Mouse (Mus musculus): ENCODE data around the gene Nos1. TPM values are rescaled to one million over a fixed set of nuclear protein-coding genes. Genes with fewer than 3 reads are reported as not detected.

The Nos1 gene
- polyA plus RNA-seq, 2 experiments: 0.41 to 0.70 TPM

- H3K4me1 ChIP-seq (ENCODE audit: control insufficient read depth, insufficient read depth, low read length): no peaks in the 10 kb centered on the region
- no peak overlapping the region for H3K27ac ChIP-seq (replicated peaks; ENCODE audit: low read depth, low read length)
- H3K27me3 ChIP-seq (ENCODE audit: control insufficient read depth, insufficient read depth, low read length): no peaks in the 10 kb centered on the region
- no peak overlapping the region for H3K4me3 ChIP-seq (replicated peaks; ENCODE audit: low read length)
- H3K4me2 ChIP-seq (replicated peaks; ENCODE audit: low read depth, low read length, severe bottlenecking): no peak overlapping the region
- H3K9ac ChIP-seq (ENCODE audit: low read depth, low read length, severe bottlenecking): no peak overlapping the region
- H3K36me3 ChIP-seq (ENCODE audit: control insufficient read depth, insufficient read depth, low read length): no peaks in the 10 kb centered on the region
- ATAC-seq (ENCODE audit: low FRiP score, low read depth): no peak
- H3K9me3 ChIP-seq (ENCODE audit: control insufficient read depth, low read length): no peaks in the 10 kb centered on the region
- TF ChIP-seq POLR2A (IDR thresholded peaks at IDR 0.05; ENCODE audit: borderline replicate concordance, extremely low read depth, insufficient read depth, insufficient read length): no peak
- 60% methylated on average over 3 of the region's 3 CpGs for WGBS
- DNase-seq (ENCODE audit: low spot score): no peak
Observed at GRCm38 (mm10) chr5:117916906-117917305, 136.1 kb downstream of the Nos1 start.

- Histone ChIP-seq H3K4me3 (replicated peaks; ENCODE audit: low read length) (no peak overlapping the region), H3K4me2 (replicated peaks; ENCODE audit: low read depth, low read length, severe bottlenecking) (no peak overlapping the region), H3K27ac (replicated peaks; ENCODE audit: low read depth, low read length) (no peak overlapping the region), H3K36me3 (ENCODE audit: control insufficient read depth, insufficient read depth, low read length) (no peaks in the 10 kb centered on the region), H3K9me3 (ENCODE audit: control insufficient read depth, low read length) (no peaks in the 10 kb centered on the region), H3K4me1 (ENCODE audit: control insufficient read depth, insufficient read depth, low read length) (no peaks in the 10 kb centered on the region), H3K27me3 (ENCODE audit: control insufficient read depth, insufficient read depth, low read length) (no peaks in the 10 kb centered on the region), H3K9ac (ENCODE audit: low read depth, low read length, severe bottlenecking) (no peak overlapping the region)
- ATAC-seq (ENCODE audit: low FRiP score, low read depth) (no peak), DNase-seq (ENCODE audit: low spot score) (no peak)
- no peak for TF ChIP-seq POLR2A (IDR thresholded peaks at IDR 0.05; ENCODE audit: borderline replicate concordance, extremely low read depth, insufficient read depth, insufficient read length)
- WGBS: 82% methylated on average over 12 of the region's 12 CpGs
Observed at GRCm38 (mm10) chr5:117921786-117922528, 141.1 kb downstream of the Nos1 start.

DNA sequence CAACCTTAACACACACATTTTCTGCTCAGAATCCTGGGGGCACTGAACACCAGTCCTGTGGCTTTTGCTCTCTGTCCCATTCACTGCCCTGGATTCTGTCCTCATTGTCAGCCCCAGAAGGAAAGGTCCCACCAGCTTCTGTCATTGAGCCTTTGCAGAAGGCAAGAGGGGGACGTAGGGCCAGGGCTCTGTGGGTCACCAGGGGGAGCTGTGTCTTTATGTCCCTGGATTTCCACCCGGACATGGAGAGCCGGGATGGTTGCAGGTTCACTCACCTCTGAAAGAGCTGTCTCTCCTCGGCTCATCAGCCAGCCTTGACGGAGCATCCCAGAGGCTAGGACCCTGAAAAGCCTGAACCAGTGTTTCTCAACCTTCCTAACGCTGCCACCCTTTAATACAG lies 142.9 kb downstream of the Nos1 start:
- Histone ChIP-seq H3K36me3 (ENCODE audit: control insufficient read depth, insufficient read depth, low read length) (no peaks in the 10 kb centered on the region), H3K4me1 (ENCODE audit: control insufficient read depth, insufficient read depth, low read length) (no peaks in the 10 kb centered on the region), H3K9ac (ENCODE audit: low read depth, low read length, severe bottlenecking) (no peak overlapping the region), H3K27me3 (ENCODE audit: control insufficient read depth, insufficient read depth, low read length) (no peaks in the 10 kb centered on the region), H3K9me3 (ENCODE audit: control insufficient read depth, low read length) (no peaks in the 10 kb centered on the region), H3K4me3 (replicated peaks; ENCODE audit: low read length) (no peak overlapping the region), H3K4me2 (replicated peaks; ENCODE audit: low read depth, low read length, severe bottlenecking) (no peak overlapping the region), H3K27ac (replicated peaks; ENCODE audit: low read depth, low read length) (no peak overlapping the region)
- WGBS: 26% methylated on average over 6 of the region's 6 CpGs
- TF ChIP-seq POLR2A (IDR thresholded peaks at IDR 0.05; ENCODE audit: borderline replicate concordance, extremely low read depth, insufficient read depth, insufficient read length): no peak
- ATAC-seq (ENCODE audit: low FRiP score, low read depth) (no peak), DNase-seq (ENCODE audit: low spot score) (no peak)

DNA sequence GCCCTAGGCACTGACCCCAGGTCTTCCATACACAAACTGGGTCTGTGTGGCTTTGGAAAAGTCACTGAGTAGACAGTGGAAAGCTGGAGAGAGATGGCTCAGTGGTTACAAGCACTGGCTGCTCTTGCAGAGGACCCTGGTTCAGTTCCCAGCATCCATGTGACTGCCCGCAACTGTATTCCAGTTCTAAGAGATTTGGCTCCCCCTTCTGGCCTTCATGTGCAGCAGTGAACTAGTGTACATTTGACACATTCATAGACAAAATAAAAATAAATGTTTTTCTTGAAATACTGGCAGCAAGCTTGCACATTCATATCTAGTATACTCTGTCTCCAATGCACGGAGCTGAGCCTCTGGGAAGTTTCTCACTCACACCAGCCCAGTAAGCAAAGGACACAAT lies 147.7 kb downstream of the Nos1 start:
- Histone ChIP-seq H3K36me3 (ENCODE audit: control insufficient read depth, insufficient read depth, low read length) (no peaks in the 10 kb centered on the region), H3K4me2 (replicated peaks; ENCODE audit: low read depth, low read length, severe bottlenecking) (no peak overlapping the region), H3K4me1 (ENCODE audit: control insufficient read depth, insufficient read depth, low read length) (no peaks in the 10 kb centered on the region), H3K9ac (ENCODE audit: low read depth, low read length, severe bottlenecking) (no peak overlapping the region), H3K27me3 (ENCODE audit: control insufficient read depth, insufficient read depth, low read length) (no peaks in the 10 kb centered on the region), H3K4me3 (replicated peaks; ENCODE audit: low read length) (no peak overlapping the region), H3K9me3 (ENCODE audit: control insufficient read depth, low read length) (no peaks in the 10 kb centered on the region), H3K27ac (replicated peaks; ENCODE audit: low read depth, low read length) (no peak overlapping the region)
- no peak for ATAC-seq (ENCODE audit: low FRiP score, low read depth)
- no peak for DNase-seq (ENCODE audit: low spot score)
- WGBS: 96% methylated on average over 2 of the region's 2 CpGs
- TF ChIP-seq POLR2A (IDR thresholded peaks at IDR 0.05; ENCODE audit: borderline replicate concordance, extremely low read depth, insufficient read depth, insufficient read length): no peak

DNA sequence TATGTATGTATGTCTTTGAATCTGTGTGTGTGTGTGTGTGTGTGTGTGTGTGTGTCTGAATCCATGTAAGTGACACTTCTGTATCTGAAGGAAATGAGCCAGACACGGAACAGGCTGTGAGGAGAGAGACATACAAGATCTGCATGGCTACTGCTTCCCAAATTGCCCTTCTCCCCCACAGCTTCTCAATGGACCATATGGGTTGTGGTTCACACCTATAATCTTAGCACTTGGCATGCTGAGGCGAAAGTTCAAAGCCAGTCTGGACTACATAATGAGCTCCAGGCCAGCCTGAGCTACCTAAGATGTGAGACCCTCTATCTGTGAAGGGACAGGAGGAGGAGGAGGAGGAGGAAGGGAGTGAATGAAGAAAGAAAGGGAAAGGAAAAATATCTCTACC lies 151.4 kb downstream of the Nos1 start:
- no peaks in the 10 kb centered on the region for H3K36me3 ChIP-seq (ENCODE audit: control insufficient read depth, insufficient read depth, low read length)
- H3K9me3 ChIP-seq (ENCODE audit: control insufficient read depth, low read length): no peaks in the 10 kb centered on the region
- no peak overlapping the region for H3K4me3 ChIP-seq (replicated peaks; ENCODE audit: low read length)
- H3K4me1 ChIP-seq (ENCODE audit: control insufficient read depth, insufficient read depth, low read length): no peaks in the 10 kb centered on the region
- H3K4me2 ChIP-seq (replicated peaks; ENCODE audit: low read depth, low read length, severe bottlenecking): no peak overlapping the region
- 61% methylated on average over 2 of the region's 2 CpGs for WGBS
- DNase-seq (ENCODE audit: low spot score): no peak
- H3K9ac ChIP-seq (ENCODE audit: low read depth, low read length, severe bottlenecking): no peak overlapping the region
- ATAC-seq (ENCODE audit: low FRiP score, low read depth): no peak
- no peaks in the 10 kb centered on the region for H3K27me3 ChIP-seq (ENCODE audit: control insufficient read depth, insufficient read depth, low read length)
- no peak for TF ChIP-seq POLR2A (IDR thresholded peaks at IDR 0.05; ENCODE audit: borderline replicate concordance, extremely low read depth, insufficient read depth, insufficient read length)
- H3K27ac ChIP-seq (replicated peaks; ENCODE audit: low read depth, low read length): no peak overlapping the region
